Mouse (Mus musculus): ENCODE data around the gene Plpp7.

DNA sequence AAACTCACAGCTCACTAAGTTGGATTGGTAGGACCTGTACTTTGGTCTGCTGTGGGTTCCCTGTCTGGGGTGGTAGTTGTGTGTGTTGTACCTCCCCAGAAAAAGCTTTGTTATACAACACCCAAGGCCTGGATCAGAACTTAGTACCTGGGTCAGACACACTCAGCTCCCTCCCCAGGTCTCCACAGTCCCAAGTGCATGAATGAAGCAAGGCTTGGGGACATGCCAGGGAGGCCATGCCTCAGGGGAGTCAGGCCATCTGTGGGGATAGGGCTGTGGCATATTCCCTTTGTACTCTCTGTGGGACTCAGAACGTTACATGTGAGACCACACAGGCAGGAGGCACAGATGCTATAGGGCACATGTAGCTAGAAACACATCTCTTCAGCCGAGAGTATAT, 5.2 kb upstream of the Plpp7 start:
- no peak for TF ChIP-seq CTCF (IDR thresholded peaks at IDR 0.05; ENCODE audit: borderline replicate concordance, control insufficient read depth, extremely low read depth, insufficient read depth, low read length, poor library complexity)
- TF ChIP-seq POLR2A (IDR thresholded peaks at IDR 0.05; ENCODE audit: control insufficient read depth, extremely low read depth, insufficient read depth, low read length, poor library complexity) = no peak

Measured in thymus, adult 2 months (tissue).